Mouse (Mus musculus) lung, embryonic 15.5 days (tissue): ENCODE results near the gene BC005561. TPM values are rescaled to one million over a fixed set of nuclear protein-coding genes. Genes with fewer than 3 reads are reported as not detected.

ENCODE experiments used
- polyA plus RNA-seq: library from polyadenylated mRNA; unstranded; fragments of >200 nt; fragmentation: Nextera tagmentation; extraction: Ambion mirVana; gene quantifications from 2 replicates; pipeline ENCODE4 v1.2.1, GENCODE M21; 2015

Gene BC005561
- polyA plus RNA-seq, 1 experiment from 2014 or later: 12.1 TPM

Other genes starting within 250 kb of the BC005561 start
- gene Ibsp, start 209.2 kb upstream of the BC005561 start, polyA plus RNA-seq: 4.6 and 5.1 TPM in 2 replicates
- gene Mepe, start 183.0 kb upstream of the BC005561 start, polyA plus RNA-seq: not detected in 2 replicates
- gene Spp1, start 73.2 kb upstream of the BC005561 start, polyA plus RNA-seq: 3.7 and 5.2 TPM in 2 replicates
- gene Pkd2, start 48.9 kb upstream of the BC005561 start, polyA plus RNA-seq: 13.2 and 13.9 TPM in 2 replicates